8 mouse cellular contexts compared by ENCODE assay signal in the genomic region with DNA sequence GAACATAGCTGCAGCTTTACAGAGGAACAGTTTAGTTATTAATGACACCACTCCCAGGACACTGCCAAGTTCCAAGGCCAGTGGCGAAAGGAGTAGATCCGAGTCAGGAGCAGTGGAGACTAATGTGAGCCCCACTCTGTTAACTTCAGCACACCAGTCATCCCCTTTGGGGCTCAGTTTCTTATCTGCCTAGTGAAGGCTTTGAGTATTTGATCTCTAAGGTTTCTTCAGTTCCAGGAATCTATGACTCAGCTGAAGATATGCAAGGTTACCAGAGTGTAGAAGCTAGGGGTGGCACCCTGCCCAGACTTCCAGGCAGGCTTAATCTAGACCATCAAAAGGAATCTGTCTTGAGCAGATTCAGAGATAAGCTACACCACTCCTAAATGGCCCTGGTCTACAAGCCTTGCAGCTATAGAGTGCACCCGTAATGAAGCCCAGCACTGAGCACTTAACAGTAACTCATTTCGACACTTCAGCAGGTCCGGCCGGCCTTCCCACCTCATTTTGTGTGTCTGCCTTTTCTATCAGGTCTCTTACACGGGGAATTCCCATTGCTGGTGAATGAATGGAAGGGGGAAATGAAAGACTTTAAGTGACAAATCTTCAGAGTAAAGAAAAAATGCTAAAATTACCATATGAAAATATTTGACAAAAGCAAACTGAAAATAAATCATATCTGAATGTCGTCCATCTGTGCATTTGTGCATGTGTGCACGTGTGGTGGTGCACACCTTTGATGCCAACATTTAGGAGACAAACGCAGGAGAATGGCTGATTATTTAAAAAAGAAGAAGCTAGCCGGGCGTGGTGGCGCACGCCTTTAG. TPM values are rescaled to one million over a fixed set of nuclear protein-coding genes. Genes with fewer than 3 reads are reported as not detected.
DNase-seq lines count a peak whose midpoint lies in the region; ATAC-seq and TF ChIP-seq lines count a peak whose summit lies in the region.

No protein-coding gene starts in this region.

- peak; percentile 67 for ATAC-seq in kidney, embryonic 16.5 days (ENCODE audit: low FRiP score, low TSS enrichment)
- no peak for ATAC-seq in neural tube, embryonic 15.5 days (ENCODE audit: low FRiP score)

- peaks cover 11% of the 10 kb centered on the region for H3K4me1 ChIP-seq in cerebellum, adult 2 months (ENCODE audit: control insufficient read depth, insufficient read depth, low read length)
- peaks cover 4% of the 10 kb centered on the region for H3K4me1 ChIP-seq in kidney, embryonic 16.5 days (ENCODE audit: insufficient read depth, low read length)
- no peaks in the 10 kb centered on the region for H3K4me1 ChIP-seq in neural tube, embryonic 15.5 days

- TF ChIP-seq CTCF in cerebellum, adult 2 months (IDR thresholded peaks at IDR 0.05; ENCODE audit: borderline replicate concordance, insufficient read depth, low read depth, low read length): no peak

- no peak for TF ChIP-seq POLR2A in cerebellum, adult 2 months (IDR thresholded peaks at IDR 0.05; ENCODE audit: borderline replicate concordance, insufficient read depth, low read length)

- no peak overlapping the region for H3K4me2 ChIP-seq in kidney, embryonic 16.5 days (replicated peaks; ENCODE audit: low read depth, low read length)
- H3K4me2 ChIP-seq in neural tube, embryonic 15.5 days: no peak overlapping the region

- no peak overlapping the region for H3K4me3 ChIP-seq in cerebellum, adult 2 months (replicated peaks; ENCODE audit: insufficient read depth, low read depth, low read length)
- no peak overlapping the region for H3K4me3 ChIP-seq in kidney, embryonic 16.5 days (ENCODE audit: low read length)
- H3K4me3 ChIP-seq in neural tube, embryonic 15.5 days (replicated peaks): no peak overlapping the region

- peak overlapping the region; percentile 71 for H3K27ac ChIP-seq in cerebellum, adult 2 months (ENCODE audit: insufficient read depth, low read length)
- no peak overlapping the region for H3K27ac ChIP-seq in kidney, embryonic 16.5 days (ENCODE audit: low read length)
- H3K27ac ChIP-seq in neural tube, embryonic 15.5 days (replicated peaks): no peak overlapping the region

- DNase-seq in cerebellum, adult 2 months: peak; percentile 44 to 62
- no peak for DNase-seq in cerebellum, adult 11-12 months
- DNase-seq in 3134 (ENCODE audit: extremely low read depth, insufficient read length, low spot score): peak; percentile 36
- peak; percentile 49 for DNase-seq in c-Kit-negative CD71-positive TER-119-positive erythroid progenitor cells, embryonic 14.5 days (ENCODE audit: low read depth, low spot score)
- DNase-seq in lung, postnatal 4 days: peak; percentile 69 to 87
- DNase-seq in layer of hippocampus, adult 9-10 months (ENCODE audit: low spot score): no peak

- no peaks in the 10 kb centered on the region for H3K36me3 ChIP-seq in kidney, embryonic 16.5 days (ENCODE audit: insufficient read depth, low read length)
- no peaks in the 10 kb centered on the region for H3K36me3 ChIP-seq in neural tube, embryonic 15.5 days

- H3K9me3 ChIP-seq in kidney, embryonic 16.5 days (ENCODE audit: low read length): no peaks in the 10 kb centered on the region
- no peaks in the 10 kb centered on the region for H3K9me3 ChIP-seq in neural tube, embryonic 15.5 days (replicated peaks)

- 63% methylated on average over 14 of the region's 14 CpGs for WGBS in cerebellum, adult 2 months
- WGBS in kidney, embryonic 16.5 days: 69% methylated on average over 14 of the region's 14 CpGs
- WGBS in neural tube, embryonic 15.5 days: 82% methylated on average over 14 of the region's 14 CpGs

- H3K9ac ChIP-seq in kidney, embryonic 16.5 days (replicated peaks; ENCODE audit: low read length): no peak overlapping the region
- no peak overlapping the region for H3K9ac ChIP-seq in neural tube, embryonic 15.5 days (replicated peaks)

- no peaks in the 10 kb centered on the region for H3K27me3 ChIP-seq in cerebellum, adult 2 months (ENCODE audit: control insufficient read depth, insufficient read depth, low read length)
- H3K27me3 ChIP-seq in kidney, embryonic 16.5 days (ENCODE audit: insufficient read depth, low read length): no peaks in the 10 kb centered on the region
- H3K27me3 ChIP-seq in neural tube, embryonic 15.5 days (replicated peaks): no peaks in the 10 kb centered on the region

RNA-seq across cellular contexts. Expression of a gene that starts 21.0 kb away (rescaled TPM):
- 56.4 and 60.0 TPM in 2 replicates for polyA plus RNA-seq in cerebellum, adult 2 months (2012; rRNA removed)
- 88.6 and 97.2 TPM in 2 replicates for polyA plus RNA-seq in kidney, embryonic 16.5 days (2015; fragmentation: Nextera tagmentation; extraction: Ambion mirVana)
- 47.2 and 56.6 TPM in 2 replicates for polyA plus RNA-seq in neural tube, embryonic 15.5 days (2015; fragmentation: Nextera tagmentation; extraction: Ambion mirVana)

RNA-seq across cellular contexts. Expression of a gene that starts 28.2 kb away (rescaled TPM):
- polyA plus RNA-seq in cerebellum, adult 2 months (2012; rRNA removed): 93.3 and 101 TPM in 2 replicates
- polyA plus RNA-seq in kidney, embryonic 16.5 days (2015; fragmentation: Nextera tagmentation; extraction: Ambion mirVana): 202 and 219 TPM in 2 replicates
- polyA plus RNA-seq in neural tube, embryonic 15.5 days (2015; fragmentation: Nextera tagmentation; extraction: Ambion mirVana): 99.9 and 132 TPM in 2 replicates

RNA-seq across cellular contexts. Expression of a gene that starts 28.3 kb away (rescaled TPM):
- polyA plus RNA-seq in cerebellum, adult 2 months (2012; rRNA removed): 114 and 115 TPM in 2 replicates
- polyA plus RNA-seq in kidney, embryonic 16.5 days (2015; fragmentation: Nextera tagmentation; extraction: Ambion mirVana): 403 and 405 TPM in 2 replicates
- polyA plus RNA-seq in neural tube, embryonic 15.5 days (2015; fragmentation: Nextera tagmentation; extraction: Ambion mirVana): 267 and 291 TPM in 2 replicates

RNA-seq across cellular contexts. Expression of a gene that starts 47.9 kb away (rescaled TPM):
- polyA plus RNA-seq in cerebellum, adult 2 months (2012; rRNA removed): 0.17 and 0.18 TPM in 2 replicates
- polyA plus RNA-seq in kidney, embryonic 16.5 days (2015; fragmentation: Nextera tagmentation; extraction: Ambion mirVana): 0.09 and 0.12 TPM in 2 replicates
- 0.20 TPM in 1 of 2 replicates, not detected in the other for polyA plus RNA-seq in neural tube, embryonic 15.5 days (2015; fragmentation: Nextera tagmentation; extraction: Ambion mirVana)

RNA-seq across cellular contexts. Expression of a gene that starts 54.7 kb away (rescaled TPM):
- polyA plus RNA-seq in cerebellum, adult 2 months (2012; rRNA removed): 2.2 and 2.4 TPM in 2 replicates
- 13.8 and 16.4 TPM in 2 replicates for polyA plus RNA-seq in kidney, embryonic 16.5 days (2015; fragmentation: Nextera tagmentation; extraction: Ambion mirVana)
- polyA plus RNA-seq in neural tube, embryonic 15.5 days (2015; fragmentation: Nextera tagmentation; extraction: Ambion mirVana): 4.8 and 24.7 TPM in 2 replicates

Comparison
In these comparisons a context has a peak if more than half of its experiments do, and no peak if none do; other contexts are left out.
1. DNase-seq: peak in cerebellum, adult 2 months (2 of 2), 3134 (single experiment), c-Kit-negative CD71-positive TER-119-positive erythroid progenitor cells, embryonic 14.5 days (single experiment) and lung, postnatal 4 days (2 of 2); none in cerebellum, adult 11-12 months (single experiment) and layer of hippocampus, adult 9-10 months (single experiment).